Comparison of ENCODE assay signal across 8 mouse cellular contexts in the genomic region with DNA sequence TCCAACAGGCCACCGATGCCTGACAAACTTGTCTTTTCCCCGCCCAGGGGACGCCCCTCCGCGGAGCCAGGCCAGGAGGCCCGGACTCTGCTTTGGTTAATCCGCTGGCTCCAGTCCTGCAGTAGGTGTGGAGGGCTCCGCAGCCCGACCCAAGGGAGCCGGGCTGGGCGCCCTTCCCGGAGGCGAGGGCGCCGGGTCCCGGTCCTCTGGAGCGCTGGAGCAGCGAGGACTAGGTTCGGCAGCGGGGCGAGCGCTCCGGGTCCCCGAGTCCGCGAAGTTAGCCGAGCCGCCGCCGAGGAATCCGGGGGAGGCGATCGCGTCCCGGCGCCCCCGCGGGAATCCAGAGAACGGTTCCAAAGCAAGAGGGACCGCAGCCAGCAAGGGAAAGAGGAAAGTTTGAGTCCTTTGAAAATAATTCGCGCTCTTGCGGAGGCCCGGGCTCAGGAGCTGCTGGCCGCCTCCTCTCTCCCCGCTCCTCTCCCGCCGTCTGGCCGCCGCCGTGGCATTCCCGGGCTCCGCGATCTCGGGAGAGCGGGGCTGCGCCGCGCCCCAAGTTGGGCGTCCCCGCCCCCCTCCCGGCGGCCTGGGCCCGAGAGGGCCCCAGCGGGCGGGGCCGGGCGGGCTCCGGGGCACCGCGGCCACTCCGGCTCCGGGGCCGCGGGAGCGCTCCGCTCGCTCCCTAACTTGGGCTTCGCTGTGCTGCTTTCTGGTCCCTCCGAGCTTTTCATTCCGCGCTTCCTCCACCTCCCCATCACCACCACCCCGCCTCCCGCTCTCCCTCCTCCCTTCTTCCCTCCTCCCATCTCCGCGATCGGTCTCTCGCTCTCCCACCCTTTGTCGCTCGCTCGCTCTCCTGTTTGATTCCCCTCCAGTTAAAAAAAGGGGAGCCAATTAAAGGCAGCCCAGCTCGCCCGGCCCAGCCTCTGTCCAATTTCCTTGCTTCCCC.
DNase-seq lines count a peak whose midpoint lies in the region; ATAC-seq and TF ChIP-seq lines count a peak whose summit lies in the region.

No protein-coding gene starts in this region.

- ATAC-seq in kidney, postnatal 0 days (replicated peaks; ENCODE audit: low FRiP score, low read depth) = peak; percentile 16; the same call in 1 of the 2 replicates
- peak; percentile 54 for ATAC-seq in liver, embryonic 14.5 days (ENCODE audit: insufficient read depth)
- ATAC-seq in monocyte, adult 5-6 weeks (replicated peaks; ENCODE audit: insufficient number of reproducible peaks, low FRiP score, low TSS enrichment, poor library complexity, severe bottlenecking) = no peak

- DNase-seq in ES-CJ7 (ENCODE audit: low read depth, low spot score) = peak; percentile 63
- peak; percentile 19 for DNase-seq in heart, adult 8-10 months (ENCODE audit: low spot score)
- peak; percentile 53 for DNase-seq in kidney, postnatal 0 days (ENCODE audit: low spot score)
- DNase-seq in liver, embryonic 14.5 days (ENCODE audit: low read depth in 3 of 3, low spot score in 3 of 3) = no peak
- peak; percentile 59 for DNase-seq in ovary, postnatal 36 days (ENCODE audit: low spot score)

- no peak overlapping the region for H3K27ac ChIP-seq in cortical plate, adult 2 months (ENCODE audit: insufficient read depth, low read length)
- H3K27ac ChIP-seq in kidney, postnatal 0 days = no peak overlapping the region
- H3K27ac ChIP-seq in liver, embryonic 14.5 days = no peak overlapping the region

- H3ac ChIP-seq in C2C12 (ENCODE audit: control insufficient read depth, insufficient read length, low read depth) = peak overlapping the region; percentile 54

- peak; percentile 54 for TF ChIP-seq POLR2A in cortical plate, adult 2 months (IDR thresholded peaks at IDR 0.05; ENCODE audit: extremely low read depth, insufficient read depth, low read length)

- H3K9ac ChIP-seq in kidney, postnatal 0 days (ENCODE audit: low read depth, low read length) = peak overlapping the region; percentile 60
- peak overlapping the region; percentile 45 for H3K9ac ChIP-seq in liver, embryonic 14.5 days (replicated peaks)

- no peak for TF ChIP-seq CTCF in C2C12 (IDR thresholded peaks at IDR 0.05; ENCODE audit: control insufficient read depth, insufficient read depth, insufficient read length)
- no peak for TF ChIP-seq CTCF in cortical plate, adult 2 months (IDR thresholded peaks at IDR 0.05; ENCODE audit: extremely low read depth, insufficient read depth, low read length)
- TF ChIP-seq CTCF in kidney, postnatal 0 days (IDR thresholded peaks at IDR 0.05; ENCODE audit: low read depth) = no peak
- TF ChIP-seq CTCF in liver, embryonic 14.5 days (IDR thresholded peaks at IDR 0.05; ENCODE audit: low read depth) = no peak

- no peaks in the 10 kb centered on the region for H3K36me3 ChIP-seq in C2C12 (ENCODE audit: control insufficient read depth, insufficient read depth)
- no peaks in the 10 kb centered on the region for H3K36me3 ChIP-seq in kidney, postnatal 0 days (ENCODE audit: insufficient read depth, low read length)
- no peaks in the 10 kb centered on the region for H3K36me3 ChIP-seq in liver, embryonic 14.5 days (replicated peaks; ENCODE audit: control insufficient read depth, insufficient read depth, low read depth)

- no peaks in the 10 kb centered on the region for H3K79me2 ChIP-seq in C2C12 (ENCODE audit: control insufficient read depth, insufficient read depth)

- peaks cover 11% of the 10 kb centered on the region for H3K27me3 ChIP-seq in C2C12 (ENCODE audit: control insufficient read depth, insufficient read depth, insufficient read length)
- peaks cover 46% of the 10 kb centered on the region for H3K27me3 ChIP-seq in kidney, postnatal 0 days (ENCODE audit: insufficient read depth, low read length)
- peaks cover 76% of the 10 kb centered on the region for H3K27me3 ChIP-seq in liver, embryonic 14.5 days (ENCODE audit: control insufficient read depth, insufficient read depth, low read length)

- H3K9me3 ChIP-seq in kidney, postnatal 0 days (replicated peaks; ENCODE audit: low read length) = no peaks in the 10 kb centered on the region
- no peaks in the 10 kb centered on the region for H3K9me3 ChIP-seq in liver, embryonic 14.5 days (ENCODE audit: control insufficient read depth, low read length)

- H3K4me1 ChIP-seq in cortical plate, adult 2 months (ENCODE audit: control insufficient read depth, insufficient read depth, low read length) = no peaks in the 10 kb centered on the region
- H3K4me1 ChIP-seq in kidney, postnatal 0 days (replicated peaks; ENCODE audit: insufficient read depth, low read length) = peaks cover 22% of the 10 kb centered on the region; the same call in 1 of the 2 replicates
- peaks cover 3 to 4% of the 10 kb centered on the region in 2 experiments; a peak in 2 of 4 replicates for H3K4me1 ChIP-seq in liver, embryonic 14.5 days (replicated peaks; ENCODE audit: control insufficient read depth in 2 of 2, insufficient read depth in 2 of 2, low read length in 1 of 2)

- H3K4me3 ChIP-seq in C2C12 (ENCODE audit: insufficient read depth, poor library complexity, severe bottlenecking) = peak overlapping the region; percentile 26
- peak overlapping the region; percentile 54 for H3K4me3 ChIP-seq in cortical plate, adult 2 months (ENCODE audit: insufficient read depth, low read length)
- peak overlapping the region; percentile 66 for H3K4me3 ChIP-seq in kidney, postnatal 0 days (replicated peaks; ENCODE audit: low read depth, low read length)
- H3K4me3 ChIP-seq in liver, embryonic 14.5 days (ENCODE audit: insufficient read depth in 1 of 2, low read depth in 2 of 2, low read length in 2 of 2) = peak overlapping the region; percentile 49 to 64

- H3K79me3 ChIP-seq in C2C12 (ENCODE audit: low read depth) = no peaks in the 10 kb centered on the region

- H3K4me2 ChIP-seq in kidney, postnatal 0 days (ENCODE audit: low read length) = peak overlapping the region; percentile 100
- peak overlapping the region; percentile 80 for H3K4me2 ChIP-seq in liver, embryonic 14.5 days (ENCODE audit: low read depth)

- no peak for TF ChIP-seq EP300 in liver, embryonic 14.5 days (IDR thresholded peaks at IDR 0.05; ENCODE audit: low read depth)

- WGBS in kidney, postnatal 0 days = under 1% methylated on average over 73 of the region's 93 CpGs
- under 1% methylated on average over 91 of the region's 93 CpGs for WGBS in liver, embryonic 14.5 days (ENCODE audit: insufficient replicate concordance)

TF ChIP-seq in C2C12, 6 proteins besides CTCF, POLR2A, EP300 and RAD21:
- TF ChIP-seq MYOG (IDR thresholded peaks at IDR 0.05; ENCODE audit: control insufficient read depth, extremely low read depth, insufficient read length) = no peak
- TF ChIP-seq MYOD1 (IDR thresholded peaks at IDR 0.05; ENCODE audit: control insufficient read depth, insufficient read length, low read depth) = no peak
- TF ChIP-seq FOSL1 (IDR thresholded peaks at IDR 0.05; ENCODE audit: insufficient read depth, low read length, poor library complexity, severe bottlenecking) = no peak
- TF ChIP-seq CEBPB (IDR thresholded peaks at IDR 0.05; ENCODE audit: low read depth) = no peak
- TF ChIP-seq MAX (IDR thresholded peaks at IDR 0.05) = no peak
- TF ChIP-seq USF1 (IDR thresholded peaks at IDR 0.05; ENCODE audit: low read depth) = no peak
TF ChIP-seq in C2C12: peak in this region for 0.

Comparison
In these comparisons a context has a peak if more than half of its experiments do, and no peak if none do; other contexts are left out.
1. DNase-seq: peak in ES-CJ7 (single experiment), heart, adult 8-10 months (single experiment), kidney, postnatal 0 days (single experiment) and ovary, postnatal 36 days (single experiment); none in liver, embryonic 14.5 days (0 of 3).
2. Peak in every context shown above with its lines, with median percentiles within 50 percentile points of each other: H3K4me3 ChIP-seq.